Mouse (Mus musculus): ENCODE data around the gene Fastkd5.

- TF ChIP-seq POLR2A (IDR thresholded peaks at IDR 0.05; ENCODE audit: control insufficient read depth, low read depth, low read length), result no peak
- TF ChIP-seq CTCF (IDR thresholded peaks at IDR 0.05; ENCODE audit: control insufficient read depth, insufficient read depth, insufficient replicate concordance, low read depth, low read length), result no peak
Observed at GRCm38 (mm10) chr2:130677211-130677610, 47.4 kb upstream of the Fastkd5 start.

Measured in testis, adult 2 months (tissue).